Mouse (Mus musculus) forebrain, embryonic 16.5 days (tissue): Measurements from ENCODE around the gene Tut4. TPM values are rescaled to one million over a fixed set of nuclear protein-coding genes. Genes with fewer than 3 reads are reported as not detected.
A peak's percentile ranks its signal among the peaks of the same experiment; 100 is the strongest.

ENCODE experiments used
- ATAC-seq: fragments of 200-750 bp; cut with Nextera tagmentation; 2 replicates; pipeline ENCODE4 v1.8.0; 2017; ENCODE audit warnings: mild to moderate bottlenecking, moderate library complexity
- H3K27ac ChIP-seq: fragments of 300-500 bp; sonication (generic); 2 replicates; pipeline ENCODE4 v1.5.1; 2014; ENCODE audit warnings: low read length, control low read depth
- H3K27me3 ChIP-seq: fragments of 300-500 bp; sonication (generic); replicated peaks from 2 replicates; pipeline ENCODE4 v1.6.1; 2014; ENCODE audit warnings: low read length; ENCODE audit not compliant: control insufficient read depth, insufficient read depth
- H3K36me3 ChIP-seq: fragments of 300-500 bp; sonication (generic); 2 replicates; pipeline ENCODE4 v1.6.1; 2014; ENCODE audit not compliant: control insufficient read depth, insufficient read depth
- H3K4me1 ChIP-seq: fragments of 300-500 bp; sonication (generic); replicated peaks from 2 replicates; pipeline ENCODE4 v1.6.1; 2014; ENCODE audit warnings: low read length; ENCODE audit not compliant: control insufficient read depth, insufficient read depth
- H3K4me2 ChIP-seq: fragments of 300-500 bp; sonication (generic); 2 replicates; pipeline ENCODE4 v1.6.1; 2014; ENCODE audit warnings: mild to moderate bottlenecking, low read length, control low read depth
- H3K4me3 ChIP-seq: fragments of 300-500 bp; sonication (generic); replicated peaks from 2 replicates; pipeline ENCODE4 v1.5.1; 2014; ENCODE audit warnings: mild to moderate bottlenecking, low read length, control low read depth
- H3K9ac ChIP-seq: fragments of 300-500 bp; sonication (generic); replicated peaks from 2 replicates; pipeline ENCODE4 v1.6.1; 2014; ENCODE audit warnings: low read depth, low read length, control low read depth
- H3K9me3 ChIP-seq: fragments of 300-500 bp; sonication (generic); 2 replicates; pipeline ENCODE4 v1.6.1; 2016; ENCODE audit warnings: low read length; ENCODE audit not compliant: control insufficient read depth
- WGBS: fragments of 180-500 bp; shearing (Covaris S2); extraction: QIAGEN DNeasy Blood & Tissue Kit; methylation state at CpG from one replicate; pipeline ENCODE4 v1.1.7; 2014; 5-methylcytosine and 5-hydroxymethylcytosine counted together
- polyA plus RNA-seq: library from polyadenylated mRNA; unstranded; fragments of >200 nt; fragmentation: Nextera tagmentation; extraction: Ambion mirVana; gene quantifications from 2 replicates; pipeline ENCODE4 v1.2.1, GENCODE M21; 2015

Gene Tut4
- 66.1 and 66.8 TPM in 2 replicates for polyA plus RNA-seq

DNA sequence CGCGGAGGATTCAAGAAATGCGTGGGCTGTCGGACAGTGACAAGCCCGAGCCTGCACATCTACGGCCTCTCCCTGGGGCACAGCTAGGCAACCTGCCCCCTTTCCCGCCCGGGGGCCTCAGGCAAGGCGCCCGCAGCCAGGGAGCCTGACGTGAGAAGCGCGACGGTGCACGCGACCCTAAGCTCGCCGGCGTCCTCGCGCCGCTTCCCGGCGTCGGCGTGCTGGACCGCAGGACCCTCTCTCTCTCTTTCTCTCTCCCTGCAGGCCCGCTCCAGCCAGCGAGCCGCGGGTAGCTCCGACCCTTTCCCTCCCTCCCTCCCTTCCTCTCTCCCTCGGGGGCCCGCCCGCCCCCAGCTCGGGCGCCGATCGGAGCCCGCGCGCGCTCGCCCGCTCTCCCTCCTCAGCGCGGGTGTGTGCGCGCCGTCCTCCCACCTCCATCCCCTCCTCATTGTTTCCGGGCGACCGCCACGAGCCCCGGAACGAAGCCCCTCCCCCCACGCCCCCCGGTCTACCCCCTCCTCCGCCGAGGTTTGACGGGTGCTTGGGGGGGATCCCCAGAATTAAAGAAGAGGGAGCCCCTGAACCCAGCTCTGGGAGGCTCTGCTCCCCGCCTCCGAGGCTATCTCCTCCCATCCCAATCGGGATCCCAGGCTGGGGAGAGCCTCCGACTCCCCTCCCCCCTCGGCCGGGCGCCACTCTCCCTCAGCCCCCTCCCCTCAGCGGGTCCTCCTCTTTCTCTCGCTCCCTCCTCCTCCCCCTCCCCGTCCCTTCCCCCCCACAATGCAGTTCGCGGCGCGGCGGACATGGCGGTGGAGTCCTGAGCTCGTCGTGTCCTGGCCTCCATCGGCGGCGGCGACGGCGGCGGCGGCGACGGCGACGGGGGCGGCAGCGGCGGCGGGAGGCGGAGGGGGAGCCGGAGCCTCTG, at the start of gene Tut4:
TSS of gene Tut4 (plus strand) at position 196 of the 925 bp plus-strand sequence.
- Histone ChIP-seq H3K9me3 (no peaks in the 10 kb centered on the region), H3K9ac (peak within 1 kb of the TSS; percentile 99), H3K4me3 (peak within 1 kb of the TSS; percentile 99), H3K4me2 (peak within 1 kb of the TSS; percentile 76), H3K36me3 (no peaks in the 10 kb centered on the region), H3K4me1 (peaks cover 13% of the 10 kb centered on the region), H3K27me3 (no peaks in the 10 kb centered on the region), H3K27ac (peak within 1 kb of the TSS; percentile 99)
- under 1% methylated on average over 80 of the region's 97 CpGs for WGBS
- peak; percentile 90 for ATAC-seq

DNA sequence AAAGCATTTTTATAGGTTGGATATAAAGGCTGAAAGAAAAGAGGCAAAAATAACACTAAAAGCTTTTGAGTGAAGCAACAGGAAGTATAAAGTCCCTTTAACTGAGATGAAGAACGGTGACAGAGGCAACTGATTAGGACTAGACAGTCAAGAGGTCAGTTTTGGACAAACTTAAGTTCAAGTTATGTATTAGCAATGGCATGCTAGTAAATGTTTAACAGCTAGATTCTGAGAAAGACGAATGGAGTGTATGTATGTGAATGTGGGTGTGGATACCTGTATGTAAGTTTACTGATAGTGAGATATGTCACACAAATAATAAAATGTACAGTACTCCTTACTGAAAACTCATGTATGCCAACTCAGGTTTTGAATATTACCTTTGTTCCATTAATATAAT, 34.6 kb upstream of the Tut4 start:
- no peaks in the 10 kb centered on the region for H3K27me3 ChIP-seq
- no peaks in the 10 kb centered on the region for H3K4me1 ChIP-seq
- H3K9ac ChIP-seq = no peak overlapping the region
- H3K36me3 ChIP-seq = no peaks in the 10 kb centered on the region
- H3K4me3 ChIP-seq = no peak overlapping the region
- no peak overlapping the region for H3K4me2 ChIP-seq
- no peak overlapping the region for H3K27ac ChIP-seq
- ATAC-seq = no peak
- no peaks in the 10 kb centered on the region for H3K9me3 ChIP-seq
- WGBS = 93% methylated on average over 2 of the region's 2 CpGs

- Histone ChIP-seq H3K9ac (no peak overlapping the region), H3K9me3 (no peaks in the 10 kb centered on the region), H3K4me1 (peaks cover 9% of the 10 kb centered on the region), H3K36me3 (no peaks in the 10 kb centered on the region), H3K27me3 (no peaks in the 10 kb centered on the region), H3K4me2 (no peak overlapping the region), H3K27ac (no peak overlapping the region), H3K4me3 (no peak overlapping the region)
- 81% methylated on average over 11 of the region's 11 CpGs for WGBS
- ATAC-seq = no peak
These were observed 31.4 kb upstream of the Tut4 start for GRCm38 (mm10) chr4:108427719-108428340.

DNA sequence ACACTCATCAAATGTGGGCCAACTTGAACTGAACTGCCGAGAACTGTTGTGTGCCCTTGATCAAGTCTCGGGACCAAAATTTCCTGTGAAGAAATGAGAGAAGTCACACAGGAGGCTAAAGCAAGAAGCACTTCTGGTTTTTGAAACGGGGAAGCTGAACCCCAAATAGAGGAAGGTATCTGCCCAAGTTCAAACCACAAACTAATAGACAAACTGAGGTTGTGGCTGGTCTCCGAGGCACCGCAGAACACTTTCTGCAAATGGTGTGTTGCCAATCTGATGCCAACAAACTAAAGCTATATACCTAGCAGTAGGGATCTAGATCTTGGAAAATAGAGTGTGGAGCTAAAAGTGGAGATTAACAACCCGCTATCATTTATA, 30.9 kb upstream of the Tut4 start:
- ATAC-seq = no peak
- H3K4me3 ChIP-seq = no peak overlapping the region
- no peaks in the 10 kb centered on the region for H3K27me3 ChIP-seq
- no peaks in the 10 kb centered on the region for H3K36me3 ChIP-seq
- no peak overlapping the region for H3K9ac ChIP-seq
- no peak overlapping the region for H3K27ac ChIP-seq
- peaks cover 9% of the 10 kb centered on the region for H3K4me1 ChIP-seq
- H3K9me3 ChIP-seq = no peaks in the 10 kb centered on the region
- WGBS = 88% methylated on average over 6 of the region's 6 CpGs
- H3K4me2 ChIP-seq = no peak overlapping the region

- H3K4me1 ChIP-seq = peaks cover 9% of the 10 kb centered on the region
- H3K9me3 ChIP-seq = no peaks in the 10 kb centered on the region
- H3K4me3 ChIP-seq = no peak overlapping the region
- H3K27me3 ChIP-seq = no peaks in the 10 kb centered on the region
- H3K4me2 ChIP-seq = no peak overlapping the region
- H3K9ac ChIP-seq = no peak overlapping the region; the same call in 1 of the 2 replicates
- 12% methylated on average over 4 of the region's 4 CpGs for WGBS
- no peaks in the 10 kb centered on the region for H3K36me3 ChIP-seq
- no peak overlapping the region for H3K27ac ChIP-seq
- ATAC-seq = peak; percentile 83
These were observed 28.3 kb upstream of the Tut4 start for GRCm38 (mm10) chr4:108430656-108431560.

DNA sequence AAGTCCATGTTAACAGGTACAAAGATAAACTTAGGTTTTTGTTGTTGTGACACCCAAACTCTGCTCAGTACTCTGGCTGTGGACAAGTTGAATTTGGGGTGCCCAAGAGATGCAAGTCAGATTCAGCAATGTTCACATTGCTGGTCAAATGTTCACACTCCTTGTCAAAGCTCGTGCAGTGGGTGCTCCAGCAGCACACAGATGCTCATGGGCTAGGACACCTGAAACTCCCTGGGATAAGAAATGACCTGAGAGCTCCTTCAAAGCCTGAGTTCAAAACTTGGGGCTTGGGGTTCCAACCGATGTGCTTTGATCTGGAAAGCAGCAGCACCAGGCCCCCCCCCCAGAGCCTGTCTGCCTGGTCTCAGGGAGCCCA, 27.7 kb upstream of the Tut4 start:
- no peak overlapping the region for H3K4me3 ChIP-seq
- no peak overlapping the region for H3K27ac ChIP-seq
- H3K4me2 ChIP-seq = no peak overlapping the region
- no peaks in the 10 kb centered on the region for H3K9me3 ChIP-seq
- no peaks in the 10 kb centered on the region for H3K36me3 ChIP-seq
- H3K9ac ChIP-seq = no peak overlapping the region
- H3K27me3 ChIP-seq = no peaks in the 10 kb centered on the region
- peaks cover 9% of the 10 kb centered on the region for H3K4me1 ChIP-seq
- WGBS = 19% methylated on average over 2 of the region's 2 CpGs
- no peak for ATAC-seq

DNA sequence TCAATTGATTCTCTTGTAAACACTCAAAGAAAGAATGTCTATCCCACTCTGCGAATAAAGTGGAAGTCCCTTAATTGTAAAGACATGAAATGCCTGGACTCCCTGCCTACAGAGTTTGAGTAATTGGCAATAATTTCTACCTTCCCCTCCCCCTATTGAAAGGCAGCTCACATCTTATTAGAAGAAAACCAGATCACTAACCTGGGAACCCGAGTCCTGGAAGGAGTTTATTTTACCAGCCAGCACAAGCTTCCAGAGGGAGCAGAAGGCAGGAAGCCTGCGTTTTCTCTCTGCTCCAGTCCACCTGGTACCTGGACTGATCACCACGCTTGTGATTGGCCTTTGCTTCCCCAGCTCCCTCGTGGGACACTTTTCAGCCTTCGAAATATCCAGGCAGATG, 25.9 kb upstream of the Tut4 start:
- WGBS = 16% methylated on average over 6 of the region's 6 CpGs

GRCm38 (mm10) chr4:108434221-108434620, 25.0 kb upstream of the Tut4 start:
- H3K9ac ChIP-seq = no peak overlapping the region
- no peaks in the 10 kb centered on the region for H3K9me3 ChIP-seq
- H3K27ac ChIP-seq = no peak overlapping the region
- no peak overlapping the region for H3K4me2 ChIP-seq
- no peaks in the 10 kb centered on the region for H3K27me3 ChIP-seq
- 88% methylated on average over 4 of the region's 4 CpGs for WGBS
- peaks cover 9% of the 10 kb centered on the region for H3K4me1 ChIP-seq
- no peak for ATAC-seq
- no peaks in the 10 kb centered on the region for H3K36me3 ChIP-seq
- no peak overlapping the region for H3K4me3 ChIP-seq

More for the DNA sequence above, 25.9 kb upstream of the Tut4 start:
- peaks cover 9% of the 10 kb centered on the region for H3K4me1 ChIP-seq
- H3K9me3 ChIP-seq = no peaks in the 10 kb centered on the region
- H3K9ac ChIP-seq = no peak overlapping the region
- H3K36me3 ChIP-seq = no peaks in the 10 kb centered on the region
- H3K27me3 ChIP-seq = no peaks in the 10 kb centered on the region
- no peak overlapping the region for H3K4me3 ChIP-seq
- H3K4me2 ChIP-seq = no peak overlapping the region
- H3K27ac ChIP-seq = no peak overlapping the region
- ATAC-seq = no peak

DNA sequence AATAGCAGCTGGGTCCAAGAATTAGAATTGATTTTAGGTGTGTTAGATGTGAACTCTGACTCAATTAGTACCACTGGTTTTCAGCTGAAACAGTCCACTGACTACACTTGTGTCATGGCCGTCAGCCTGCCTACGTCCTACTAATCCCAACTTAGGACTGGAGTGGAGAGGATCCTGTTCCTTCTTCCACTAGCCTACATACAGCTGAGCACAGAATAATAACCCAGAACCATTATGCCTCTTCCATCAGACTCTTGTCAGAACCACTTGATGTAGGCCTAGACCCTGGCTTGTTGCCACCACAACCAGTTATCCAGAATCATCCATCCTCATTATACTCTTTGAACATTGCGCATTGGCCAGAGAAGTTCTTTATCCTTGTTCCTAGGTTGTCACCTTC, 24.4 kb upstream of the Tut4 start:
- Histone ChIP-seq H3K9ac (no peak overlapping the region), H3K36me3 (no peaks in the 10 kb centered on the region), H3K27ac (no peak overlapping the region), H3K9me3 (no peaks in the 10 kb centered on the region), H3K4me1 (peaks cover 9% of the 10 kb centered on the region), H3K27me3 (no peaks in the 10 kb centered on the region), H3K4me2 (no peak overlapping the region), H3K4me3 (no peak overlapping the region)
- WGBS = 91% methylated on average over 3 of the region's 3 CpGs
- no peak for ATAC-seq
